8 mouse cellular contexts compared by ENCODE assay signal in the genomic region with DNA sequence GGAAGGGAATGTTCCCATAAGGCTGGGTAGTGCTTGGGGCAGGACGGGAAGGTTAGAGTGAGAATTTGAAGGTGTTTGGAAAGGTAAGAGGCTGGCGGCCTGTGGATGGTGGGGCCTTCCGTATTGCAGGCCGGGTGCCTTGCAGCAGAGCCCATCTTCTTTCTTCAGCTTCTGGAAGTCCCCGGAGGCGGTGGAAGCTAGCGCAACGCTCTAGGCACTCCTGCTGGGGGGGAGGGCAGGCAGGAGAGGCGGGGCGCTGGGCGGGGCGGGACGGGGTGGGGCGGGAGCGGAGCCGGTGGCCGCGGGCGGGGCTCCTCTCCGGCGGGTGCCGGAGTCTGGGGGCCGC. TPM values are rescaled to one million over a fixed set of nuclear protein-coding genes. Genes with fewer than 3 reads are reported as not detected.
A peak's percentile ranks its signal among the peaks of the same experiment; 100 is the strongest.
DNase-seq lines count a peak whose midpoint lies in the region; ATAC-seq and TF ChIP-seq lines count a peak whose summit lies in the region.

No protein-coding gene starts in this region.

- peak overlapping the region; percentile 64 for H3K4me2 ChIP-seq in heart, embryonic 14.5 days (ENCODE audit: low read length)
- peak overlapping the region; percentile 77 for H3K4me2 ChIP-seq in hindbrain, embryonic 12.5 days (replicated peaks)
- peak overlapping the region; percentile 78 for H3K4me2 ChIP-seq in liver, embryonic 12.5 days
- H3K4me2 ChIP-seq in stomach, postnatal 0 days (replicated peaks; ENCODE audit: low read depth), result peak overlapping the region; percentile 47

- ATAC-seq in heart, embryonic 14.5 days (ENCODE audit: insufficient number of reproducible peaks, insufficient read depth, low FRiP score, low read depth), result no peak
- ATAC-seq in hindbrain, embryonic 12.5 days (ENCODE audit: low FRiP score), result peak; percentile 78
- peak; percentile 46 for ATAC-seq in liver, embryonic 12.5 days
- ATAC-seq in stomach, postnatal 0 days (ENCODE audit: low FRiP score, low TSS enrichment), result peak; percentile 19; the same call in 1 of the 2 replicates

- no peak overlapping the region for H3K27ac ChIP-seq in heart, embryonic 14.5 days (replicated peaks in 1 of 2; ENCODE audit: control insufficient read depth in 1 of 2, insufficient read depth in 1 of 2, low read depth in 2 of 2, low read length in 2 of 2)
- peak overlapping the region; percentile 79 for H3K27ac ChIP-seq in hindbrain, embryonic 12.5 days
- no peak overlapping the region for H3K27ac ChIP-seq in liver, embryonic 12.5 days
- no peak overlapping the region for H3K27ac ChIP-seq in stomach, postnatal 0 days (replicated peaks)

- no peak for TF ChIP-seq CTCF in stomach, postnatal 0 days (IDR thresholded peaks at IDR 0.05; ENCODE audit: low read depth)

- H3K36me3 ChIP-seq in heart, embryonic 14.5 days (ENCODE audit: control insufficient read depth, insufficient read depth, low read length), result no peaks in the 10 kb centered on the region
- H3K36me3 ChIP-seq in hindbrain, embryonic 12.5 days, result no peaks in the 10 kb centered on the region
- H3K36me3 ChIP-seq in liver, embryonic 12.5 days, result no peaks in the 10 kb centered on the region
- H3K36me3 ChIP-seq in stomach, postnatal 0 days (ENCODE audit: control insufficient read depth, insufficient read depth, low read length), result no peaks in the 10 kb centered on the region

- H3K4me1 ChIP-seq in heart, embryonic 14.5 days (ENCODE audit: control insufficient read depth in 2 of 2, insufficient read depth in 2 of 2, low read length in 2 of 2), result peaks cover 0 to 3% of the 10 kb centered on the region in 2 experiments; a peak in 1 of 4 replicates
- H3K4me1 ChIP-seq in hindbrain, embryonic 12.5 days, result peaks cover 14% of the 10 kb centered on the region
- peaks cover 11% of the 10 kb centered on the region for H3K4me1 ChIP-seq in liver, embryonic 12.5 days
- no peaks in the 10 kb centered on the region for H3K4me1 ChIP-seq in stomach, postnatal 0 days (replicated peaks; ENCODE audit: control insufficient read depth, insufficient read depth)

- 2% methylated on average over 7 of the region's 23 CpGs for WGBS in heart, embryonic 14.5 days
- 3% methylated on average over 8 of the region's 23 CpGs for WGBS in hindbrain, embryonic 12.5 days
- 5% methylated on average over 4 of the region's 23 CpGs for WGBS in liver, embryonic 12.5 days (ENCODE audit: insufficient replicate concordance)
- WGBS in stomach, postnatal 0 days, result 4% methylated on average over 7 of the region's 23 CpGs

- DNase-seq in heart, adult 18-20 months, result no peak
- peak; percentile 61 for DNase-seq in cerebellum, adult 8-10 months
- DNase-seq in stomach, postnatal 0 days (ENCODE audit: low spot score), result no peak
- no peak for DNase-seq in thymus, adult 18-20 months
- DNase-seq in thymus, postnatal 10 days (ENCODE audit: low spot score in 2 of 2), result no peak

- H3K9me3 ChIP-seq in heart, embryonic 14.5 days (ENCODE audit: control insufficient read depth, low read length), result no peaks in the 10 kb centered on the region
- no peaks in the 10 kb centered on the region for H3K9me3 ChIP-seq in hindbrain, embryonic 12.5 days (replicated peaks)
- no peaks in the 10 kb centered on the region for H3K9me3 ChIP-seq in liver, embryonic 12.5 days (replicated peaks)
- H3K9me3 ChIP-seq in stomach, postnatal 0 days (ENCODE audit: control insufficient read depth, low read length), result no peaks in the 10 kb centered on the region

- no peak overlapping the region for H3K9ac ChIP-seq in heart, embryonic 14.5 days (ENCODE audit: low read length)
- peak overlapping the region; percentile 75 for H3K9ac ChIP-seq in hindbrain, embryonic 12.5 days
- no peak overlapping the region for H3K9ac ChIP-seq in liver, embryonic 12.5 days
- no peak overlapping the region for H3K9ac ChIP-seq in stomach, postnatal 0 days (ENCODE audit: low read length)

- H3K4me3 ChIP-seq in heart, embryonic 14.5 days (ENCODE audit: control insufficient read depth in 1 of 2, insufficient read depth in 1 of 2, low read depth in 1 of 2, low read length in 2 of 2), result peak overlapping the region in 1 of 2 experiments; percentile 30; a peak in 2 of 4 replicates
- H3K4me3 ChIP-seq in hindbrain, embryonic 12.5 days, result peak overlapping the region; percentile 51
- H3K4me3 ChIP-seq in liver, embryonic 12.5 days, result peak overlapping the region; percentile 48
- H3K4me3 ChIP-seq in stomach, postnatal 0 days (ENCODE audit: low read depth, low read length), result peak overlapping the region; percentile 27; the same call in 1 of the 2 replicates

- no peak for TF ChIP-seq EP300 in stomach, postnatal 0 days (optimal IDR thresholded peaks at IDR 0.05)

- H3K27me3 ChIP-seq in heart, embryonic 14.5 days (ENCODE audit: control insufficient read depth, insufficient read depth, low read length), result peaks cover 25% of the 10 kb centered on the region
- H3K27me3 ChIP-seq in hindbrain, embryonic 12.5 days, result peaks cover 31% of the 10 kb centered on the region
- peaks cover 46% of the 10 kb centered on the region for H3K27me3 ChIP-seq in liver, embryonic 12.5 days (replicated peaks)
- H3K27me3 ChIP-seq in stomach, postnatal 0 days (ENCODE audit: control insufficient read depth, insufficient read depth, low read length), result 0 out of 2 replicates have a peak, but pooled peaks cover 5% of the 10 kb centered on the region

RNA-seq across cellular contexts. Expression of gene Golga7b, which starts 8.0 kb away (rescaled TPM):
- polyA plus RNA-seq in heart, embryonic 14.5 days (2014; fragmentation: Nextera tagmentation; extraction: Ambion mirVana), result 0.11 and 0.34 TPM in 2 replicates
- under 1 TPM; 0.54 to 0.87 TPM for total RNA-seq in heart, adult 18-20 months (2021)
- 11.5 and 11.6 TPM in 2 replicates for polyA plus RNA-seq in hindbrain, embryonic 12.5 days (2016; fragmentation: Nextera tagmentation; extraction: Ambion mirVana)
- 0.04 TPM in 1 of 2 replicates, not detected in the other for polyA plus RNA-seq in liver, embryonic 12.5 days (2016; fragmentation: Nextera tagmentation; extraction: Ambion mirVana)
- polyA plus RNA-seq in stomach, postnatal 0 days (2015; fragmentation: Nextera tagmentation; extraction: Ambion mirVana), result 0.82 and 0.85 TPM in 2 replicates

RNA-seq across cellular contexts. Expression of gene Sfrp5, which starts 53.4 kb away (rescaled TPM):
- polyA plus RNA-seq in heart, embryonic 14.5 days (2014; fragmentation: Nextera tagmentation; extraction: Ambion mirVana), result 4.3 and 4.4 TPM in 2 replicates
- total RNA-seq in heart, adult 18-20 months (2021), result 1 to 10 TPM; 5.6 to 5.8 TPM
- polyA plus RNA-seq in hindbrain, embryonic 12.5 days (2016; fragmentation: Nextera tagmentation; extraction: Ambion mirVana), result 1.5 and 1.9 TPM in 2 replicates
- polyA plus RNA-seq in liver, embryonic 12.5 days (2016; fragmentation: Nextera tagmentation; extraction: Ambion mirVana), result 1.6 and 2.2 TPM in 2 replicates
- 0.55 and 0.74 TPM in 2 replicates for polyA plus RNA-seq in stomach, postnatal 0 days (2015; fragmentation: Nextera tagmentation; extraction: Ambion mirVana)
